Mouse (Mus musculus) C2C12 (cell line): ENCODE results near the gene Ifitm6.

Source experiments
- CEBPB ChIP-seq: IDR thresholded peaks from one replicate; pipeline ENCODE4 v1.6.1; 2011; ENCODE audit warnings: low read depth, mild to moderate bottlenecking, control low read depth, moderate library complexity
- CTCF ChIP-seq: IDR thresholded peaks from one replicate; pipeline ENCODE4 v1.5.1; 2011; ENCODE audit not compliant: control insufficient read depth, insufficient read depth, insufficient read length
- MAX ChIP-seq: IDR thresholded peaks from one replicate; pipeline ENCODE4 v1.6.1; 2011; ENCODE audit warnings: mild to moderate bottlenecking, control low read depth

GRCm38 (mm10) chr7:141011238-141011770, 6.4 kb downstream of the Ifitm6 start:
- TF ChIP-seq CTCF (no peak), CEBPB (no peak), MAX (no peak)
